Mouse (Mus musculus) hematopoietic stem cell, adult 5-6 weeks (primary cell): ENCODE results near the gene Cdkal1. TPM values are rescaled to one million over a fixed set of nuclear protein-coding genes. Genes with fewer than 3 reads are reported as not detected.

ENCODE experiments used
- ATAC-seq, 2 experiments: fragments of 125-278 bp in 1 of 2; replicated peaks in 1 of 2; 2 replicates each; pipeline ENCODE4 v1.8.0; 2016 to 2017; ENCODE audit warnings: inconsistent platforms in 2 of 2, mild to moderate bottlenecking in 2 of 2, moderate number of reproducible peaks in 2 of 2, low read depth in 1 of 2, moderate TSS enrichment in 1 of 2; ENCODE audit not compliant: low FRiP score in 2 of 2, poor library complexity in 2 of 2, severe bottlenecking in 2 of 2, insufficient read depth in 1 of 2, low TSS enrichment in 1 of 2
- total RNA-seq: library from RNA; stranded (forward); fragments of 172-1452, 232-1000 nt; gene quantifications from 2 replicates; pipeline ENCODE4 v1.2.3, GENCODE M21; 2017

Cdkal1 gene
- total RNA-seq, 1 experiment from 2014 or later, result 57.8 TPM

DNA sequence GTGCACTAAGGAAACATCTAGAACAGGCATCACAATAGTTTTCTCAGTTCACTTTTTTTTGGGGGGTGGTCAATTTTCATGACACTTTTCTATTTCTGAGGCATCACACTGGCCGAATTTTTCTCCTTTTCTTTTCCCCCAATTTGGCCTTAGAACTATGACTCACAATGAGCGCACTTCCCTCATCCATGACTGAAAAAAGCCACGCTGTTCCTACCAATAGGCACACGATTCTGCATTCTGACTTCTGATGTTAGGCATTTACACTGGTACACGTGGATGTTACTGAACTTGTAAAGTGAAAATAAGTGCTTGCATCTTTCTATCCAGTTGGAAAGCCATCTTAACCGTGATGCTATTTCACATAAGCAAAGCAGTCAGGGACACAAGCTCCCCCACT is 77.3 kb downstream of the Cdkal1 start:
- ATAC-seq, result no peak

DNA sequence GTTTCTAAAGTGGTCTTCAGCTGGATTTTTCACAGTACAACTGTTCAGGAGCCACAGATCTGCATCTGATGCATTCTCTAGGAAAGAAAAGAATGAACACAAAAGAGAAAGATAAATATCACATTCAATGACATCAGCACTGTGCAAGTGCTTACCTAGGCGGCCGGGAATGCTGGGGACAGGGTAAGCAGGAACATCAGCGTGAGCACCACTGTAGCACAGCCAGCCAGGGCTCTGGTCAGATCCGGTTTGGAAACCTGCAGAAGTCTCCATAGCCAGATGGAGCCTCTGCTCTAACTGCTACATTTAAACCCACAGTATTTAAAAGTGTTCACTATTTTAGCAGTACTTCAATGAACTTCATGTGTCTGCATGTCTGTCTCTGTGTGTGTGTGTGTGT is 78.2 kb downstream of the Cdkal1 start:
- ATAC-seq, result no peak

GRCm38 (mm10) chr13:29775603-29776230 is 79.8 kb downstream of the Cdkal1 start:
- no peak for ATAC-seq

GRCm38 (mm10) chr13:29773563-29773962 is 81.9 kb downstream of the Cdkal1 start:
- ATAC-seq, result peak in 1 of 2 experiments; percentile 31; a peak in 1 of 4 replicates

DNA sequence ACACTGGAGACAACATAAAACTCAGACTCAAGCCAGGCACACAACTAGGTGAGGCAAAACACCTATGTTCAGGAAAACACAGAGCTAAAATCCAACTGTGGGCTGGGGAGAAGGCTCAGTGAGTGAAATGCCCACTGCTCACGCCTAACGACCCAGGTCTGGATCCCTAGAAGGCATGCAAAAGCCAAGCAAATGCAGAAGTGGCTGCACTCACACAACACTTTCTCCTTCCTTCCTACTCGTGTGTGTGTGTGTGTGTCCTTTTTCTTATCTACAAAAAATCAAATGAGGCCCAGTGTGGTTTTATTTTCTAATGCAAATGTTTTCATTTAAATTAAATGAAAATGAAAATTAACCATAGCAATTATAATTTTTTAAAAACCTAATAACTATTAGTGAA is 82.5 kb downstream of the Cdkal1 start:
- 0 out of 4 replicates have a peak, but pooled peaks have one; percentile 26 to 39 for ATAC-seq

DNA sequence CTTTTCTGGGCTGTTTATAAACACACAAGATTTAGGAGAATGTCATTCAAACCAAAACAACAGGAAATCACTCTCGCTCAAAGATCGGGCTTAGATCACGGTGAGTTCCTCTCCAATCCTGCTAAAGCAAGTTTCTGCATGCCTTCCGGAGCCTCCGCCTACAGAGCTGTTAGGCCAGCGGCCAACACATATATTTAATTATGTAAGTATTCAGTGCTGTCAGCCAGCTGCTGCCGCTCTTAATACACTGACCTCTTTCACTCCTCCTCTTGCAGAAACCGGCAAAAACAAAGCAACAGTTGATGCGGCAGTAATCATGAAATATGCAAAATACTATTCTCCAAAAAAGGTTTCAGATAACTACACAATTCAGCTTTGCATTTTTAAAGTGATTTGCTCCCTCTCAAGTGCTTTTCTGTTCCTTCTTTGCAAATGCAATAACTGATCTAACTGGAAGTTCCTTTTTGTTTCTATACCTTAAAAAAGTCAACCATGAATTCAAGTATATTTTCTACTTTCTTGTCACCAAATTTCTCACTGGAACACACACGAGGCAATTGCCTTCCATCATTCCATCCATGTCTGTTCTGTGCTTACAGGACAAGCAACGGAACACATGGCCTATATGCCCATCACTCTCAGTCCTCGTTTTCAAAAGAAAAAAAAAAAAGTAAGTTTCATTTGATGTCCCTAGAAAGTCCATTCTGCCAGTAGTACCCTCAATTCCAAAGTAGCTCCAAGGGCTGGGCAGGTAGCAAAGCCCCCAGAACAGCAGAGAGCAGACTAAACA is 85.6 kb downstream of the Cdkal1 start:
- peak in 1 of 2 experiments; percentile 60; a peak in 2 of 4 replicates for ATAC-seq

GRCm38 (mm10) chr13:29768104-29768503 is 87.4 kb downstream of the Cdkal1 start:
- ATAC-seq, result peak; percentile 73 to 75

DNA sequence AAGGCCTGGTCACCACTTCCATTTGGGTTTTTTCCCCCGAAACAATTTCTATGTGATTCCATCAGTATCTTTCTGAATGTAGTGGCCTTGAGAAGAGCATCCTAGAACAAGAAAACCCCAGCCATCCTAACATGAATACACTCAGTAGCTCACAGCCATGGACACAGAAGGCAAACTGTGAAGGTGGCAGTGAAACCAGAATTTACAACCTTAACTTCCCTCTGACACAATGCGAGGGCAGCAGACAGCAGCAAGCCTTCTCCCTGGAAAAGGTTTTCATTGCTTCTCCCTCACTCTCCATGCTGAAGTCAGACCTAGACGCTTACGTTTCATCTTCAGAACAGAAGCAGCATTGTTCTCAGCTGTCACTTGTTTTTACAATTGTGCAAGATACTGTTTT is 87.9 kb downstream of the Cdkal1 start:
- no peak for ATAC-seq

DNA sequence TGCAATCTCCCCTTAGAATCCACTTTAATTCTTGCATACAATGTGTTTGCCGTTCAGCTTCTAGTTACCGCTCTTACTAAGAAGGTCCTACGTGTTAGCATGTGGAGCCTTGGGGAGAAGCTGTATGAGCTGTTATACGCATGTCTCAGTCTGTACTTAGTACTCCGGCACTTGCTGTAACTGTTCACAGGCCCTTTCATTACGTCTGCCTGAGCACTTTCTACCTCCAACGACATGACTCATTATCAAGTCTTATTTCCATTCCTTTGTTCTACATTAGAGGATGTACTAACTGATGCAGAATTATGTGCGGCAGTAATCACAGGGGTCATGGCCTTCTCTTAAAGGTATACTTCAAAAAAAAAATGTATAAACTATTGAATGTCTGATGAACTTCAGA is 89.1 kb downstream of the Cdkal1 start:
- ATAC-seq, result no peak

- ATAC-seq, result no peak
Observed at GRCm38 (mm10) chr13:29765296-29765695, 90.2 kb downstream of the Cdkal1 start.

DNA sequence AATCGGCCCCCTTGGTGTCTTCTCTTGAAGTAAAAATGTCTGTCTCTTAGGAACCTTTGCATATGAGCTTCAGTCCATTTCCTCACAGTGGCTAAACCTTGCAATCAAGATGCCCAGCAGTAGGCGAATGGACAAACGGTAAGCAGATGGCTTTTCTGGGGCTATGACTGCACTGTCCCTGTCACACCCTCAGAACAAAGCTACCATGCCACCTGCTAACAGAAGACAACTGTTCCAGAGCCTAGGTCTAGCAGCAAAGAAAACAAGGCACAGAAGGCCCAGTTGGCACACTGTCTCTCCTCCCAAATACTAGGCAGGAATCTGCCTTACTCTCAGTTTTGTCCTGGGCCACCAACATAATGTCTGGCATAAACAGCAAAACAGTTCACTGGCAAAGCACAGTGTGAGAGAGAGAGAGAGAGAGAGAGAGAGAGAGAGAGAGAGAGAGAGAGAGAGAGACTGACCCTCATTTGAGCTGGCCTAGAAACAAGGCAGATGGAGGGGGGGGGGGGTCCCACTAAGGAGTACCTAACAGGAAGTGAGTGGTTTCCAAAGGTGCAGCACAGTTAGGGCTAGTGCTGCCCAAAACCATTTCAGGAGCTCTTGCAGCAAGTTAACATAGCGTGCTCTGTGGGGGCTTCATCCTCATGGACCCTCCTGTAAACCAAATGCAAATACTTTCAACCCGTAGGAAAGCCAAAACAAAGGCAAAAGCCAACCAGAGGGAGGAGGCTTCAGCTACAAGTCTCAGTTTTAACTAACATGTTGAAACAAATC is 95.6 kb downstream of the Cdkal1 start:
- ATAC-seq, result no peak

DNA sequence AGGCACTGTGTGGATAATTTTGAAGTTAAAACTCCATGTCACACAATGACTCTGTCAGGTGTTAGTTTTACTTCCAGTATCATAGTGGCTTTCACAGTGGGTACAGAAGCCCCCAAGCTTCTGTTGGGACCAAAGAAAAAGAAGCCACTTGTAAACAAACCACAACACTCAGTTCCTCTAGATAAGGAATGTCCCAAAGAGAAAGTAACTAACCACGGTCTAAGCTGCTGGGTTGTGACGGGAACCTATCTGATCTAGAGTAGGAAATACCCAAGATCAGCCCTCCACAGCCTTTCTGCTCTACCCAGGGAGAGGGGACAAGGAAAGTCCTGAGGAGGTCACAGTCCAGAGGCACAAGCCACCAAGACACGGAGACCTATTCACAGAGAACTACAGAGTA is 99.4 kb downstream of the Cdkal1 start:
- peak; percentile 89 to 92 for ATAC-seq

- no peak for ATAC-seq
Observed at GRCm38 (mm10) chr13:29753254-29753653, 102.2 kb downstream of the Cdkal1 start.

DNA sequence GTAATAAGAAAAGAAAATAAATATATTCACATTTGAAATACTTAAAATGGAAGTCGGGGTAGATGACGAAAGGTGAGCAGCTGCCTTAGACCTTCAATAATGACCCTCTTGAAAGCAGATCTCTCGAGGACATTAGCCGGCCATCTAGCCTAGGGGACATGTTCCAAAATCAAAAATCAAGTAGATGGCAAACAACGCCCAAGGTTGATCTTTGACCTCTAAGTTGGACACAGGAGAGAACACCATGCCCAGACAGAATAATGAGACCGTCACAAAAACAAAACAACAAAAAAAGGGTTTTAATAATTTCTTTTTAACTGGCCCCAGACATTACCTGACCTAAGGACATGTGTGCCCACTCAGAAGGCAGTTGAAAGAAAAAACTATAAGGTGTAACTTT is 103.4 kb downstream of the Cdkal1 start:
- ATAC-seq, result no peak

- no peak for ATAC-seq
Observed at GRCm38 (mm10) chr13:29751201-29751600, 104.3 kb downstream of the Cdkal1 start.

- ATAC-seq, result no peak
Observed at GRCm38 (mm10) chr13:29747347-29747647, 108.2 kb downstream of the Cdkal1 start.

GRCm38 (mm10) chr13:29746501-29747346 is 108.8 kb downstream of the Cdkal1 start:
- ATAC-seq, result peak; percentile 55 to 67
